Mouse (Mus musculus) ovary, postnatal 36 days (tissue): ENCODE measurements at regions not wholly inside any gene's neighbourhood (a gene's known extent, or its start where the extent isn't known, plus 50 kb on each side); places are given as distances from the start of the nearest gene placed in this dataset.

ENCODE experiments used
- DNase-seq: peaks from one replicate; pipeline ENCODE4 v3.0.0; 2022; ENCODE audit warnings: low spot score, mixed read lengths

GRCm38 (mm10) chr6:117617168-117617567, 223.8 kb upstream of the Zfp637 start:
- DNase-seq: no peak

DNA sequence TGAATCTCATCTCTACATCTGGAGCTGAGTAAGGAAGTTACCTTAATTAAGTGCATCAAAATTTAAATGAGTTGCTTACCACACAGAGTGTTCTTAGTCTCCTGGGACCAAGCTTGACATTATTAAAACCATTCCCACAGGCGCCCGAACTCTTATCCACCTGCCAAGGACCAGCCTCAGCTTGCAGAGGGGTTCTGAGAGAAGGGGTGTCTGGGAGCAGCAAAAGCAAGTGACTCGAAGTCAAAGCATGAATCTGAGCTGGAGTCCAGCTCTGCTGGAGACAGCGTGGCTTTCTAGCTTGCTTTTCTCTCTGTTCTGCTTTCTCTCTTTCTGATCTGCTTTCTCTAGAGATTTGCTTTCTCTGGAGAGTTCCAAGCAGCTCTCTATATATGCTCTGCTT, 223.0 kb upstream of the Zfp637 start:
- DNase-seq: no peak

- no peak for DNase-seq
Measured at GRCm38 (mm10) chr6:117619606-117620005, 221.4 kb upstream of the Zfp637 start.

DNA sequence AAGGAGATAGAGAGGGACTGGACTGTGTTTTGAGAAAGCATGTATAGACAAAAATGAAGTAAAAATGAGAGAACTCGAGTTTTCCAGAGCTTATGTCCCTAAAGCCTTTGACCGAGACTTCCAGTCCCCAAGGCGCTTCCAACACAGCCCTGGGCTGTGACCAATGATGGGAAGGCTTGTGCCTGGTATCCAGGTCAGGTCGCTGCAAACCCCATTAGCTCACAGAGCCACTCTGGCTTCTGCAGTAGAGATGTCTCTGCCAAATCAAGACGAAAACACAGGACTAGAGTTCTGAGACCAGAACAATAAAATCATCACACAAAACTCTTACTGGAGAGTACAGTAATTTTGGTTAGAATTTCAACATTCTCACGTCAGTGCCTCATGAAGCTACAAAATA, 218.5 kb upstream of the Zfp637 start:
- no peak for DNase-seq

- no peak for DNase-seq
Measured at GRCm38 (mm10) chr6:117622946-117623345, 218.0 kb upstream of the Zfp637 start.

DNA sequence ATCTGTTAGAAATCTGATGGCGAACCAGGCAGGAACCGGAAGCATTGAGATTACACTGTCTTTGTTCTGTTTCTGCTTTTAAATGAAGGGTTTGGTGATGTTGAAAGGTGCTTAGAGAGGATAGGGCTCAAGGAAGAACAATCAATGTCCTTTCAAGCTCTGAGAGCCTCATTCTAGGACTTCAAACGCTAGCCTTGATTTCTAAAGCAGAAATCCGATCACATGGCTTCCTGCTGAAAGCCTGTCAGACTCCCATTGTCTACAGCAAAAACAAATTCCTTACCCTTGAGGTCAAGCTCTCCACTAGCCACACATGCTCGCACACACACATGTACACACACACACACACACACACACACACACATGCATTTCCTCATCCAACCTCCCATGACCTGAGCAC, 215.3 kb upstream of the Zfp637 start:
- no peak for DNase-seq

DNA sequence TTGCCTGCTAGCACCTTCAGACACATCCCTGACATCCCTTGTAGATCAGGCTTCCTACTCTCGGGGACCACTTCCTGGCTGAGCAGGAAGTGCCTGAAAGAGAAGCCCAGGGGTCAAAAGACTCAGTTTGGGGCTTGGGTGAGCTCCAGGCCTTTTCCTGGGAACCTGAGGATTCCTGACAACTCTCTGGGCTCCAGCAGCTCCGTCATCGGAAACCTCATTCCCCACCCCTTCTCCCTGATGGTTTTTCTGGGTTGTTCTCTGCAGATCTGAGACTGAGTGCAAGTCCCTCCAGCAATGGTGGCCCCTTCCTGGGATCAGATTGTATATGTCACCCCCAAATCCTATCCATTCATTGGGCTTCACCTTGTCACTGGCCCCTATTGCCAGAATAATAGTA, 213.5 kb upstream of the Zfp637 start:
- no peak for DNase-seq

- DNase-seq: no peak
Measured at GRCm38 (mm10) chr6:117646628-117647027, 194.4 kb upstream of the Zfp637 start.

DNA sequence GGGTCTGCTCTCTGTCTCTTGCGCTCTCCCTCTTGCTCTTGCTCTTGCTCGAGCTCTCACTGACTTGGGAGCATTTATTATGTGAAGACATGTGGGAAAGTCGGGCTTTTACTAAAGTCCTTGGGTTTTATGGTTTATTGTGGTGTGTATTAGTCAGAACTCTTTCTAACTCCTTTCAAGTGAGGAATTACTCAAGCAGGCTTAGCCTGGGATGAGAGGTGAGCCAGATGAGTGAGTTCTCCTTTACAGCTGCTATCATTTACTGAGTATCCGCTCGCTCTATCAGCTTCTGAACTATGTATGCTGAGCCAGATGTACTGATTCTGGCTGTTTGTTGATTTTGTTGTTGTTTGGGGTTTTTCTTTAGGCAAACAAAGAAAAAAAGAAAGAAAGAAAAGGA, 190.4 kb upstream of the Zfp637 start:
- DNase-seq: no peak

DNA sequence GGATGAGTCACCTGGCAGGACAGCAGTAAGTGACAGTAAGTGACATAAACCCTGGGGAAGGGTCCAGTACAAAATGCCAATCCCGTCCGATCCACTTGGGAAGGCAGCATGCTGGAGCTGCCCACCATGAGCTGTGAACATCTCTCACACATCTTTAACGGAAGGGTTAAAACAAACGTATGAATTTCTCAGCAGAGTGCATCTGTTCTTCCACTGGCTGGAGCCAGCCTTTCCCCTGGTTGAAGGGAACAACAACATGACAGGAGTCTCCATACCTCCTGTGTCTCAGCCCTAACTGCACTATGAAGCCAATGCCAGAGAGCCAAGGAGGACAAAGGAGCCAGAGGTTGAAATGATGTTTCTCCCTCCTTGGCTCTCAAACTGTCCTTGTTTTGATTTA, 189.4 kb upstream of the Zfp637 start:
- DNase-seq: no peak

- DNase-seq: no peak
Measured at GRCm38 (mm10) chr6:117652012-117652411, 189.0 kb upstream of the Zfp637 start.

DNA sequence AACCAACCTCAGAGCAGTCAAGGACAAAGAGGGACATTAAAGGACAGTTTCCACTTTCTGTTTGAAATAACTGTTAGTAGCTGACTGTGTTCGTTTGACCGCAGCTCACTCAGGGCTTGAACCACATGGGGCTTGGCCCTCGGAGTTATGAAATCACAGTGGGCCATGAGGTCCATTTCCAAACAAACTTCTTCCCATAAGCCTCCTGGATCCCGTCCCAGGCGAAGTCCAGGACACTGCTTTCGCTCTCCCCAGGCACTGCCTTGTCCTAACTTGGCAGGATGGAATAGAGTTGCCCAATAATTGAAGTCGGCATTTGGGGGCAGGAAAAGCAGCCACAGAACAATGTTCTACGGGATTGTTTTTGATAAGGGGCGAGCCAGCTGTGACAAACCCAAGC, 188.1 kb upstream of the Zfp637 start:
- peak; percentile 50 for DNase-seq

DNA sequence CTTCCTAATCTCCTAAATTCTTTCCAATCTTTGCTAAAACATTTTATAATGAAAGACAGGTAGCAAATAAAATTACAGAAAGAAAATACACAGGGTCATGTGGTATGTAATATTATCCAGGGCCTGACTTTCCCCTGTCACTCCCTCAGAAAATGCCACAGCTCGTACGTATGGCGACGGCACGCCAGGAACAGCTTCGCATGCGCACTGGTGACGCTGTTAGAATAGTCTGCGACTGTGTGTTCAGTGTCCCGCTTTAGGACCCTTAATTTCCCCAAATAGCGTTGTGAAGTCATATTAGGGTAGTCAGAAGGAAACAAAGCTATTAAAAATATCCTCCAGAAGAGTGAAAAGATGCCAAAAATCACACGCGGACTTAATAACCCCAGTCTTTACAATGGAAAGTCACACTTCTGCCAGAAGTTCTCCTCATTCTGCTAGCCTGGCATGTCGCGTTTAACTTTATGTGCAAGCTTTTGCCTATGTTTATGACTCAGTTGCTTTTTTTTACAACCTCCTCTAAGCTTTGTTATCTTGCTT, 187.0 kb upstream of the Zfp637 start:
- no peak for DNase-seq

DNA sequence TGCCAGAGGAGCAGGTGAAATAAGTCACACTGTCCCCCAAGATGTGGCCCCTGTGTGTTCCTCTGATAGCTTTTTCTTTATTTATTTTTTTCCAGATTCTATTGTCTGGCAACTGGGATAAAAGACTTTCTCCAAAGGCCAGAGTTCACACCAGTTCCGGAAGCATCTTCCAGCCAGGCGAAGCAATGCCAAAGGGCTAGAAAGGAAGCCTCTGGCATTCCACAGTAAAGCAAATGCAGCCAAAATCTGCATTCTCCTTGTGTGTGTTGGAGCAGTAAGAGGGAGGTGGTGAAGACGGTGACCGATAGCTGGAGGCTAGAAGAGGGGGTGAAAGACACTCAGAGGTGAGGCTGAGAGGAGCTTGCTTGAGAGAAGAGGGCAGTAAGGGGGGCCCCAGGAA, 185.0 kb upstream of the Zfp637 start:
- no peak for DNase-seq

DNA sequence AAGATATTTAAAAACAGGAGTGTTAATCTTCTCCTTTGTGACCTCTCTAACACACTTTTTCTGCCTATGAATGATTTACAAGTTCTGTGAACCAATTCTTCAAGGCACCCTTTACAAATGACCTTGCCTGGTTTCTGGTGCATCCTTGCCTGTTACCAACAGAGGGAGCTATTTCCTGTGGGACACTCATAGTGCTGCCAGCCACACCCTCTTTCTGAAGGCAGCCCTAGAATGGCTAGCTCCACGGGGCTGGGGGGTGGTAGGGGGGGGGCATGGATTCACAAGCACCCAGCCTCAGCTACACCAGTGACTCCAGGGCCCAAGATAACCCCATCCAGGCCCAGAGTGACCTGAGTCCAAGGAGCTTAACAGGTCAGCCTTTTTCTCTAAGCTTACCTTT, 180.4 kb upstream of the Zfp637 start:
- DNase-seq: no peak

GRCm38 (mm10) chr6:117662635-117663034, 178.3 kb upstream of the Zfp637 start:
- no peak for DNase-seq

DNA sequence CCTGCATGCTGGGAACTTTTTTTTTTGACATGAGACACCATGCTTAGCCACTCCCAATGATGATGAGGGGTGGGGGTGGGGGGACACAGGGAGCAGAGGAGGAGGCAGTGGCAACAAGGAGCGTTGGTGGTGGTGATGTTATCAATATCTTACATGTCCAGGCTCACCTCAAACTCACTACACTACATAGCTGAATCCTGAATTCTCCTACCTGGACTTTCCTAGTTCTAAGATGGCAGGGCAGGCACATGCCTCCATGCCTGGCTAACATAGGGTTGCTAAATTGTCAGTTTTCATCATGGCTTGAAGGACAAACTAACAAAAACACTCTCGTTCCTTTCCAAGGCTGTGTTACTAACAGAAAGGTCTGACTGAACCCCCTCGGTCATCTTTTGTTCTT, 170.6 kb upstream of the Zfp637 start:
- DNase-seq: no peak

GRCm38 (mm10) chr6:117670792-117671525, 170.0 kb upstream of the Zfp637 start:
- peak; percentile 55 for DNase-seq

DNA sequence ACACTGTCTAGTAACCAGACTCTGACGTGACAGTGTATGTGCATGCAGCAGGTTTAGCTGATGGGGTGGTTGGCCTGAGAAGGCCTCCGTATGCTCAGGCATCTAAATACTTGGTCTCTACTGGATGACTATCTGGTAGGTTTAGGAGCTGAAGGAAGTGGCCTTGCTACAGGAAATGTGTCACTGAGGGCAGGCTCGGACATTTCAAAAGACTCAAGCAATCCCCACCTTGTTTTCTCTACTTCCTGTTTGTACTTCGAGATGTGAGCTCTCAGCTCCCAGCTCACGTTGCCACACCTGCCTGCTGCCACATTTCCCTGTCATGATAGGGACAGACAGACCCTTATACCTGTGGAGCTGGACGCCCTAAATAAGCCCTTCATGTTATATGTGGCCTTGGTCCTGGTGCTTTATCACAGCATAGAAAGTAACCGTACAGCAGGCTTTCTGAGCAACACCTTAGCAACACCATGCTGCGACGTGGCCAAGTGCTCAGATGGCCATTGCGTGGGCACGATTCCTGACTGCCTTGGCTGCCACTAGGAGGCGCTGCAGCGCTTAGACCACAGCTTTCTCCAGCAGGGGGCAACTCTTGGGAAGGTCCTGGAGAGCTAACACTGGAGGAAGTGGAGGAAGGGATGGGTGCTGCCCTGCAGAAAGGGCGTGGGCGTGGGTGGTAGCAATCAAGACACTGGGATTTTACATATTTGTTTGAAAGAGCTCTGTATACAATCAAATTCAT, 165.8 kb upstream of the Zfp637 start:
- DNase-seq: peak; percentile 33

GRCm38 (mm10) chr6:117676064-117676821, 164.7 kb upstream of the Zfp637 start:
- DNase-seq: no peak

DNA sequence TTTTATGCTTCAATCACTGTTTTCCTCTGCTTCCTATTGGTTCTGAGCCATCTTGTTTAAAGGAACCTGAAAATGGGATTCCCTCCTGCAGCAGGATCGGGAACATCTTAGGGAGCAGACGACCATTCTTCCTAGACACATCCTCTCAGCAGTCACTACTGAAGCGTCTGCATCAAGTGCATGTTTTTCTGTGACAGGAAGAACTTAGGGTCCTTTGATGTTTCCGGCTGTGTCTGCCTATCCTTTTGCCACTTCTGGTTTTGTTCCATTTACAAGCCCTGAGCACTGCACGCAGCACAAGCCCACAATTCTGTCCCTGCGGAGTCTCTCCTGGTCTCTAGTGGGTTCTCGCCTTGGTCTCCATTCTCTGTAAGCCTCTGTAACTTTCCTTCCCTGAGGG, 163.9 kb upstream of the Zfp637 start:
- DNase-seq: no peak

DNA sequence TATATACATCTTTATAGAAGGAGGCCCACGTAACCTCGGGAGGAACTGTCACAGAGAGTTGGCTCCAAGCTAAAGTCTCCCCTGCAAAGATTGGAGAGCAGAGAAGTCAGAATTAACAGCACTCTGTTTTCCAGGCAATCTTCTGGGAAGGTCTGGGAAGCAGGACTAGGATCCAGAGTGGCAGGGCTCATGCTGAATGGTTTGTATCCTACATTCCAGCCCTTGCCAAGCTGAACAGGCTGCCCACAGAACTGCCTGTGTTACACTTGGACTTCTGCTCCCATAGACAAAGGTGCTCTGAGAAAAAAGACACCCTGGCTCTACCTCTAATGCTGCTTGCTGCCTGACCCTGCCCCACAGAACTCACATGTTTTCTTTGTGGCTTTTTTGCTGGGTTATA, 163.2 kb upstream of the Zfp637 start:
- DNase-seq: no peak

DNA sequence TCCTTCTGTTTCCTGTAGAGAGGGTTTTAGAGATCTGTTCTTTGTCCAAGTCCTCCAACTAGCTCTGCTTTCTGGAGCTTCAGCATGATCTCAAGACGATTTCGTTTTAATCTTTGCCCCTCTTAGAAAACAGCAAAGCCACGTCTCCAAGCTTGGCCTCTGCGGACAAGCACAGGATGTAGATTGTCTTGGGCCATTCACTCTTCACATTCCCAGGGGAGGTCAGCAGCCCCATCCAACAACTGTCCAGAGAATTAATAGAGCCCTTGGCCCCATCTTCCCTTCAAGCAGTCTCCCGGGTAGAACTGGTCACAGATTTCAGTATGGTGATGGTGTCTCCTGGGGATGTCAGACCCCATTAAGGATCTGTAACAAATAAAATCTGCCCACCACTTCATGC, 162.7 kb upstream of the Zfp637 start:
- no peak for DNase-seq
